Mouse (Mus musculus): Measurements from ENCODE around the gene D030056L22Rik.

- TF ChIP-seq CTCF (IDR thresholded peaks at IDR 0.05; ENCODE audit: borderline replicate concordance, insufficient read depth, low read length) (no peak), POLR2A (IDR thresholded peaks at IDR 0.05; ENCODE audit: low read depth, low read length) (no peak)
Observed at GRCm38 (mm10) chr19:18746576-18747340, 33.8 kb downstream of the D030056L22Rik start.
